Mouse (Mus musculus): Measurements from ENCODE around the gene Pex14. TPM values are rescaled to one million over a fixed set of nuclear protein-coding genes. Genes with fewer than 3 reads are reported as not detected.

The Pex14 gene
- total RNA-seq, 2 experiments from 2014 or later: 19.4 to 20.5 TPM

Other genes starting within 250 kb of the Pex14 start
- 10 to 100 TPM; 43.4 to 47.4 TPM for gene Dffa, start 4.3 kb upstream of the Pex14 start, total RNA-seq (2021)
- gene Cort, start 26.9 kb upstream of the Pex14 start, total RNA-seq (2021): under 1 TPM in 1 of 2 experiments, not detected in 1; 0.33 TPM
- 1 to 10 TPM; 5.6 to 6.5 TPM for gene Cenps, start 37.8 kb upstream of the Pex14 start, total RNA-seq (2021)
- 10 to 100 TPM; 20.7 to 22.4 TPM for gene Pgd, start 66.9 kb upstream of the Pex14 start, total RNA-seq (2021)
- gene Kif1b, start 207.8 kb upstream of the Pex14 start, total RNA-seq (2021): 100 to 1,000 TPM; 221 to 265 TPM

Data from gastrocnemius, postnatal 14 days (tissue).